Mouse (Mus musculus) brain, embryonic 14.5 days (tissue): ENCODE measurements at regions not wholly inside any gene's neighbourhood (a gene's known extent, or its start where the extent isn't known, plus 50 kb on each side); places are given as distances from the start of the nearest gene placed in this dataset.

ENCODE experiments used
- CTCF ChIP-seq: fragments of 200-500 bp; IDR thresholded peaks from 2 replicates; pipeline ENCODE4 v1.5.1; 2012; ENCODE audit warnings: inconsistent platforms, mild to moderate bottlenecking, moderate library complexity, borderline replicate concordance; ENCODE audit not compliant: insufficient read depth, insufficient read length; ENCODE audit errors: extremely low read depth
- POLR2A ChIP-seq: fragments of 200-500 bp; IDR thresholded peaks from 2 replicates; pipeline ENCODE4 v1.6.1; 2012; ENCODE audit warnings: mild to moderate bottlenecking, inconsistent platforms, borderline replicate concordance; ENCODE audit not compliant: poor library complexity, insufficient read depth, insufficient read length, severe bottlenecking; ENCODE audit errors: extremely low read depth

GRCm38 (mm10) chr6:109389781-109390180 lies 561.3 kb downstream of the Edem1 start:
- TF ChIP-seq CTCF (no peak), POLR2A (no peak)
